Mouse (Mus musculus): ENCODE data around the gene Plekhh3.
"Not testable (repeated sequence)": the region's sequence is repeated elsewhere in the genome, so short reads cannot be mapped to it uniquely, and the experiment has no call there.

Gene Plekhh3

GRCm38 (mm10) chr11:101171721-101172433 lies 726 bp upstream of the Plekhh3 start:
- peak; percentile 67 for DNase-seq (ENCODE audit: low spot score)

GRCm38 (mm10) chr11:101170354-101170810 lies 769 bp downstream of the Plekhh3 start, which contains the start of gene Cntnap1:
Cntnap1 (plus strand) TSS chr11:101170523.
- peak; percentile 62 for DNase-seq (ENCODE audit: low spot score)

- DNase-seq (ENCODE audit: low spot score), result no peak
These were observed 1.6 kb downstream of the Plekhh3 start for GRCm38 (mm10) chr11:101169301-101170107.

- peak; percentile 73 for DNase-seq (ENCODE audit: low spot score)
These were observed 2.7 kb downstream of the Plekhh3 start for GRCm38 (mm10) chr11:101168301-101168980.

GRCm38 (mm10) chr11:101167963-101168300 lies 3.2 kb downstream of the Plekhh3 start:
- DNase-seq (ENCODE audit: low spot score), result no peak

GRCm38 (mm10) chr11:101167211-101167962 lies 3.8 kb downstream of the Plekhh3 start:
- DNase-seq (ENCODE audit: low spot score), result no peak

GRCm38 (mm10) chr11:101166357-101166756 lies 4.8 kb downstream of the Plekhh3 start:
- no peak for DNase-seq (ENCODE audit: low spot score)

GRCm38 (mm10) chr11:101164677-101165580 lies 6.2 kb downstream of the Plekhh3 start:
- DNase-seq (ENCODE audit: low spot score), result no peak

GRCm38 (mm10) chr11:101164351-101164665 lies 6.8 kb downstream of the Plekhh3 start:
- no peak for DNase-seq (ENCODE audit: low spot score)

GRCm38 (mm10) chr11:101163476-101164350 lies 7.4 kb downstream of the Plekhh3 start:
- no peak for DNase-seq (ENCODE audit: low spot score)

GRCm38 (mm10) chr11:101162772-101163171 lies 8.4 kb downstream of the Plekhh3 start:
- DNase-seq (ENCODE audit: low spot score), result peak; percentile 78

- no peak for DNase-seq (ENCODE audit: low spot score)
These were observed 8.8 kb downstream of the Plekhh3 start for GRCm38 (mm10) chr11:101162301-101162700.

GRCm38 (mm10) chr11:101161551-101161950 lies 9.6 kb downstream of the Plekhh3 start:
- DNase-seq (ENCODE audit: low spot score), result no peak

- not testable (repeated sequence) for DNase-seq (ENCODE audit: low spot score)
These were observed 10.1 kb downstream of the Plekhh3 start for GRCm38 (mm10) chr11:101160981-101161505.

- not testable (repeated sequence) for DNase-seq (ENCODE audit: low spot score)
These were observed 11.0 kb downstream of the Plekhh3 start for GRCm38 (mm10) chr11:101160151-101160550.

GRCm38 (mm10) chr11:101155728-101156371 lies 15.3 kb downstream of the Plekhh3 start, which contains the start of gene Tubg2:
Tubg2 (plus strand) TSS chr11:101155907.
- peak; percentile 39 for DNase-seq (ENCODE audit: low spot score)

GRCm38 (mm10) chr11:101155151-101155550 lies 16.0 kb downstream of the Plekhh3 start:
- no peak for DNase-seq (ENCODE audit: low spot score)

- no peak for DNase-seq (ENCODE audit: low spot score)
These were observed 16.5 kb downstream of the Plekhh3 start for GRCm38 (mm10) chr11:101154648-101155047.

GRCm38 (mm10) chr11:101152825-101153224 lies 18.3 kb downstream of the Plekhh3 start:
- no peak for DNase-seq (ENCODE audit: low spot score)
